Mouse (Mus musculus) central nervous system, embryonic 14 days (tissue): ENCODE data around the gene Atp5j. TPM values are rescaled to one million over a fixed set of nuclear protein-coding genes. Genes with fewer than 3 reads are reported as not detected.

Experiments
- polyA plus RNA-seq: library from polyadenylated mRNA; depleted of rRNA; stranded (reverse); fragments of >200 nt; gene quantifications from 2 replicates; pipeline ENCODE4 v1.2.3, GENCODE M21; 2012; rRNA removed

Gene Atp5j
- polyA plus RNA-seq, result 327 and 333 TPM in 2 replicates

GRCm38 (mm10) chr16:84835441-84835822 lies at the start of gene Atp5j:
Gene Atp5j, minus strand, starts transcription at chr16:84835625.

DNA sequence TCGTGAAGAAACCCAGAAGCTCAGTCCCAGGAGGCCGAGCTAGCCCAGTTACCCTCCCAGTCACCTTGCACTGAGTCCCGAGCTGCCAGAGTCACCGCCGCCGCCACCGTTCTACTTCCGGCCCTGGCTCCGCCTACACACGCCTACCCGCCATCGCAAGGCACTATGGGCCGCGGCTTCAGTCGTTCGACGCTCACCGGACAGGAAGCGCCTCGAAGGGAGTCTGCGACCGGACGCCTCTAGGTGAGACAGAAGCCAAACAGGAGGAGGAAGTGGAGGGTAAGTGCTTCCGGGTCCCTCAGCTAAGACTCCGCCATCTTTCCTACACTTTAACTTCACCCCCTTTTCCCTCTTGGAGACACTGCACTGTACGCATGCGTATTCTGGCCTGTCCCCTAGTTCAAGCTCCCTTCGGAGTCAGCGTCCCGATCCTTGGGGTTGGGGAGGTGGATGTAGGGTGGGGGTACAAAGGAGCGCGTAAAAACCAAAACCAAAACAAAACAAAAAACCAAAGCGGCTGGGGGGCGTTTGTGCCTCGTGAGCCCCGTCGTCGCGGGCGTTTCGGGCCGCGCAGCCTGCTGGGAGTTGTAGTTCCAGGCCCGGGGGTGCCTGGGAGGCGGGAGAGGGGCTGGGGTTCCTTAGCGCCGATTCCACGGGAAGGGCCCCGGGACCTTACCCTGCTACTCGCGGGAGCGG lies 532 bp downstream of the Atp5j start, which contains the start of gene Gabpa:
Gabpa (plus strand) TSS at position 181 of the 696 bp plus-strand sequence.

Other genes with a start within 250 kb of the Atp5j start
- gene Mrpl39, start 99.9 kb downstream of the Atp5j start, polyA plus RNA-seq, result 32.7 and 40.7 TPM in 2 replicates
- 22.4 and 26.2 TPM in 2 replicates for gene Jam2, start 61.5 kb downstream of the Atp5j start, polyA plus RNA-seq
- gene Gabpa, start 700 bp downstream of the Atp5j start, polyA plus RNA-seq, result 28.1 and 30.2 TPM in 2 replicates